Mouse (Mus musculus) forebrain, embryonic 16.5 days (tissue): ENCODE measurements around the gene Nxph4. TPM values are rescaled to one million over a fixed set of nuclear protein-coding genes. Genes with fewer than 3 reads are reported as not detected.
A peak's percentile ranks its signal among the peaks of the same experiment; 100 is the strongest.

Experiments used
- ATAC-seq: fragments of 200-750 bp; cut with Nextera tagmentation; 2 replicates; pipeline ENCODE4 v1.8.0; 2017; ENCODE audit warnings: mild to moderate bottlenecking, moderate library complexity
- H3K27ac ChIP-seq: fragments of 300-500 bp; sonication (generic); 2 replicates; pipeline ENCODE4 v1.5.1; 2014; ENCODE audit warnings: low read length, control low read depth
- H3K27me3 ChIP-seq: fragments of 300-500 bp; sonication (generic); replicated peaks from 2 replicates; pipeline ENCODE4 v1.6.1; 2014; ENCODE audit warnings: low read length; ENCODE audit not compliant: control insufficient read depth, insufficient read depth
- H3K36me3 ChIP-seq: fragments of 300-500 bp; sonication (generic); 2 replicates; pipeline ENCODE4 v1.6.1; 2014; ENCODE audit not compliant: control insufficient read depth, insufficient read depth
- H3K4me1 ChIP-seq: fragments of 300-500 bp; sonication (generic); replicated peaks from 2 replicates; pipeline ENCODE4 v1.6.1; 2014; ENCODE audit warnings: low read length; ENCODE audit not compliant: control insufficient read depth, insufficient read depth
- H3K4me2 ChIP-seq: fragments of 300-500 bp; sonication (generic); 2 replicates; pipeline ENCODE4 v1.6.1; 2014; ENCODE audit warnings: mild to moderate bottlenecking, low read length, control low read depth
- H3K4me3 ChIP-seq: fragments of 300-500 bp; sonication (generic); replicated peaks from 2 replicates; pipeline ENCODE4 v1.5.1; 2014; ENCODE audit warnings: mild to moderate bottlenecking, low read length, control low read depth
- H3K9ac ChIP-seq: fragments of 300-500 bp; sonication (generic); replicated peaks from 2 replicates; pipeline ENCODE4 v1.6.1; 2014; ENCODE audit warnings: low read depth, low read length, control low read depth
- H3K9me3 ChIP-seq: fragments of 300-500 bp; sonication (generic); 2 replicates; pipeline ENCODE4 v1.6.1; 2016; ENCODE audit warnings: low read length; ENCODE audit not compliant: control insufficient read depth
- WGBS: fragments of 180-500 bp; shearing (Covaris S2); extraction: QIAGEN DNeasy Blood & Tissue Kit; methylation state at CpG from one replicate; pipeline ENCODE4 v1.1.7; 2014; 5-methylcytosine and 5-hydroxymethylcytosine counted together
- polyA plus RNA-seq: library from polyadenylated mRNA; unstranded; fragments of >200 nt; fragmentation: Nextera tagmentation; extraction: Ambion mirVana; gene quantifications from 2 replicates; pipeline ENCODE4 v1.2.1, GENCODE M21; 2015

Nxph4 gene
- polyA plus RNA-seq, result 32.5 and 36.0 TPM in 2 replicates

DNA sequence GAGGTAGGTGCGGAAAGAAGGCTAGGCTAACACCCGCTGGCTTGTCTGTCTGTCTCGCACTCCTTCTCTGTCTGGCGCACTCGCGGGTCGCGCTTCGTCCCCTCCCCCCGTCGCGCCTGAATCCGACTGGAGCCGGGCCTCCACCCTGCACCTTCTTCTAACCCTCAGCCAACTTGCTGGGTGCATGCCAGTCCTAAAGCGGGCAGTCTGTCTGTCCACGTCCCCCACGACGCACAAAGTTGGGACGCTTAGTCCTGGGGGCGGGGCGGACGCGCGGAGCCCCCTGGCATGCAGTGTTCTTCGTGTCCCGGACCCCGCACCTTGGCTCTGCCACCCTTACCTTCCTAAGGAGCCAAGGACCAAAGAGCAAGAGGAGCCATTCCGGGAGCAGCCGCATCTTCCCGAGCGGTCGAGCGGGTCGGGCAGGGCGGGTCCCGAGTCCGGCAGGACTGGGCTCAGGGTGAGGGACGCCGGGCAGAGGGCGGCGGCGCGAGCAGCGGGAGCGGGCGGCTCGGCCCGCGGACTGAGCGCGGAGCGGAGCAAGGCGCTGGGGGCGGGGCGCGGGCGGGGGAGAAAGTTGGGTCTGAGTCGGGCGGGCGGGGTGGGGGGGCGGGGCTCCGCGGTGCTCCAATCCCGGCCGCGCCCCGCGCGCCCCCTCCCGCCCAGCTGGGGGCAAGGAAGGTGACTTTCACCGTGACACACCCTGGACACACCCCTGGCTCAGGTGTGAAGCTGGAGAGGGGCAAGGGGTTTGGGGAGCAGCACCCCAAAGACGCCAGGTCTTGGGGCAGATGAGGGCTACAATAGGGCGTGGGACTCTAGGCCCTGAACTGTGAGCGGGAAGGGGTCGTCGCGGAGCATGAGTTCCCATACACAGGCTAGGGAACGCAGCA is at the start of gene Nxph4:
Gene Nxph4, minus strand, starts transcription at position 524 of the 893 bp plus-strand sequence.
- under 1% methylated on average over 68 of the region's 78 CpGs for WGBS
- peak; percentile 11; the same call in 1 of the 2 replicates for ATAC-seq
- peak within 1 kb of the TSS; percentile 91 for H3K4me2 ChIP-seq
- peak within 1 kb of the TSS; percentile 62 for H3K4me3 ChIP-seq
- H3K9ac ChIP-seq, result peak within 1 kb of the TSS; percentile 61
- H3K27me3 ChIP-seq, result peaks cover 29% of the 10 kb centered on the region
- 0 out of 2 replicates have a peak within 1 kb of the TSS, but pooled peaks have one; percentile 26 for H3K27ac ChIP-seq
- H3K4me1 ChIP-seq, result peaks cover 46% of the 10 kb centered on the region
- H3K36me3 ChIP-seq, result peaks cover 6% of the 10 kb centered on the region; the same call in 1 of the 2 replicates
- H3K9me3 ChIP-seq, result no peaks in the 10 kb centered on the region

DNA sequence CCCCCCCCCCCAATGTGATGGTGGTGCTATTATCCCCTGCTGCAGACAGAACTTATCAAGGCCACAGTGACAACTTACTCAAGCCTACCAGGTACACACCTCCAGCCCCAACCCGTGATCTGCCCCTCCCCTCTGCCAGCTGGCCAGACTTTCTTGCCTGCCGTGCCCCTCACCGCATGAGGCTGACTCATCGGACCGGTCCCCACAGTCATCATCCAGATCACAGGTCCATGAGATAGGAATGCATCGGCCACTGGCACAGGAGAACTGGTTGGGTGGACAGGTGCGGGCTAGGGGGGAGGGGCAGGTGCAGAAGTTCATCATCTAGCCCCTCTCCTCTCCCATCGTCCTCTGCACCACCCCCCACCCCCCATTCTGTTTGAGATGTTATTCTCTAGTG is 49.3 kb upstream of the Nxph4 start:
- ATAC-seq, result no peak
- 90% methylated on average over 8 of the region's 8 CpGs for WGBS
- H3K9ac ChIP-seq, result no peak overlapping the region

DNA sequence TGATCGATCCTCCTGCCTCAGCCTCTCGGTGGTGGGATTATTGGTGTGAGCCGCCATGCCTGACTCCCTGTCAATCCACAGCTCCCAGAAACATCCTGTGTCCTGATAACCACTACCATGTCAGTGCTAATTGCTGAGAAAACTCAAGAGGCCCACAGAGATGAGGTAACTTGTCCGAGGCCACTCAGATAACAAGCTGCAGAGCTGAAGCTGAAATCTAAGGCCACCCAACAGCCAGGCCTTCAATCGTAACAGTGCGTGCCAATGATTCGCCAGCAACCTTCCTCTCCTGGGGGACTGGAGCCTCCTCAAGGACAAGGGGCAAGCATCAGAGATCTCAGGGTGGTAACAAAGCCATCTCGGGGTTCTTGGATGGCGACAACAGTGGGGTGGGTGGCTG is 46.9 kb upstream of the Nxph4 start:
- no peak overlapping the region for H3K4me3 ChIP-seq
- H3K4me2 ChIP-seq, result no peak overlapping the region
- no peak overlapping the region for H3K27ac ChIP-seq
- ATAC-seq, result no peak
- no peaks in the 10 kb centered on the region for H3K4me1 ChIP-seq
- no peaks in the 10 kb centered on the region for H3K27me3 ChIP-seq
- no peaks in the 10 kb centered on the region for H3K9me3 ChIP-seq
- WGBS, result 91% methylated on average over 9 of the region's 9 CpGs
- H3K36me3 ChIP-seq, result peaks cover 48% of the 10 kb centered on the region
- no peak overlapping the region for H3K9ac ChIP-seq

More for the DNA sequence above, 49.3 kb upstream of the Nxph4 start:
- Histone ChIP-seq H3K9me3 (no peaks in the 10 kb centered on the region), H3K27me3 (no peaks in the 10 kb centered on the region), H3K4me3 (no peak overlapping the region), H3K4me2 (no peak overlapping the region), H3K27ac (no peak overlapping the region), H3K4me1 (no peaks in the 10 kb centered on the region), H3K36me3 (peaks cover 49% of the 10 kb centered on the region)

DNA sequence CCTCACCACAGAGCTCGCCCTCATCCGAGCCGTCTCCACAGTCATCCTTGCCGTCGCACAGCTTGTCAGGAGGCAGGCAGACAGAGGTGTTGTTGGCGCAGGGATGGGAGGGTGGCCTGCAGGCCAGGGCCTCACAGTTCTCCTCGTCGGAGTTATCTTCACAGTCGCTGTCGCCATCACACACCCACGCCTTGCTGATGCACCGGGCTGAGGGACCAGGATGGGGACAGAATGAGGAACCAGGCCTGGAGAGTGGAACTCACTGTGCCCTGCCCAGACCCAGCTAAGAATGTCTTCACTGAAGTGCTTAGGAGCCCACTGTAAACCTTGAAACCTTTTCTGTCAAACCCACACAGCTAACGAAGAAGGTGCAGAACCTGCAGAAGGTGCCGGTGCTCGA is 43.6 kb upstream of the Nxph4 start:
- Histone ChIP-seq H3K27me3 (no peaks in the 10 kb centered on the region), H3K9ac (no peak overlapping the region), H3K4me1 (no peaks in the 10 kb centered on the region), H3K36me3 (peaks cover 53% of the 10 kb centered on the region), H3K4me3 (no peak overlapping the region), H3K9me3 (no peaks in the 10 kb centered on the region), H3K4me2 (no peak overlapping the region), H3K27ac (no peak overlapping the region)
- 93% methylated on average over 15 of the region's 15 CpGs for WGBS
- no peak for ATAC-seq

DNA sequence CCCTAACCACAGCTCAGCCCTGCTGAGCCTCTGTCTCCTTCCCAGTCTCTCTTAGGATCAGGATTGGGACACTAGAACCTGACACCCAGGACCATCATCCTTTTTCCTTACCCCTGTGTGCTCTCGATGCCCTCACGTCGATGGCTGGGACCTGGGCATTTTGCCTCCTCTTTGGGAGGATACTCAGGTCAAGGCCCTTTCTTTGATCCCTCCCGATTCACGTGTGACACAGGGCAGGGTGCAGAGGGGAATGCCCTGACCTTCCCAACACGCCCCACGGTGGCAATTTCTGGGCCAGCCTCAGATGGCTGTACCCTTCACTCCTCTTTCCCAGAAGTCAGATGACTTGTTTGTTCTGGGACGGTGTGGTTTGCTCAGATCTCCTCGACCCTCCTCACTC is 42.8 kb upstream of the Nxph4 start:
- Histone ChIP-seq H3K9ac (no peak overlapping the region), H3K27me3 (no peaks in the 10 kb centered on the region), H3K36me3 (peaks cover 48% of the 10 kb centered on the region), H3K4me1 (no peaks in the 10 kb centered on the region), H3K4me3 (no peak overlapping the region), H3K4me2 (no peak overlapping the region), H3K27ac (no peak overlapping the region), H3K9me3 (no peaks in the 10 kb centered on the region)
- ATAC-seq, result no peak
- WGBS, result 85% methylated on average over 9 of the region's 9 CpGs

DNA sequence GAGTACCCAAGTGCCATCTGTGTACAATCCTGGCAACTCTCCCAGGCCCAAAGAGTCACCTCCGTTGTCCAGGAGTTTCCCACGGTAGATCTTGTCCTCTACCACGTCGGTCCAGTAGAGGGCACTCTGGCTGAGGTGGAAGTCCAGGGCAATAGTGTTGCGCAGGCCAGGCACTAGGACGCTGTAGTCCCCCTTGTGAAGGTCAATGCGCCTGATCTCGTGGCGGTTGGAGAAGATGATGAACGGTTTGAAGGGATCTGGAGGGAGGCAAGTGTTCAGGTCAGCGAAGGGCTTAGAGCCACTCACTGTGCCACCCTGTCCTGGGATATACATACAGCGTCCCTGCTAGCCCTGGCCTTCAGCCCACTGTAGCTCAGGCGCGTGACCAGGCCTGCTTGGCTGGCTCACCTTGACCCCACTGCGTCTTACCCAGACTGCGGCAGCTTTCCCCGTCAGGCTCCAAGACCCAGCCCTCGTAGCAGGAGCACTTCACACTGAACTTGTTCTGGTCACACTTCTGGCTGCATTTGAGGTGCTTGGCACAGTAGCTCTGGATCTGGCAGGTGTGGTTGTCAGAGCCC is 42.1 kb upstream of the Nxph4 start:
- Histone ChIP-seq H3K4me1 (no peaks in the 10 kb centered on the region), H3K36me3 (peaks cover 46% of the 10 kb centered on the region), H3K27me3 (no peaks in the 10 kb centered on the region), H3K4me2 (no peak overlapping the region), H3K9ac (no peak overlapping the region), H3K4me3 (no peak overlapping the region), H3K9me3 (no peaks in the 10 kb centered on the region), H3K27ac (no peak overlapping the region)
- ATAC-seq, result no peak
- 68% methylated on average over 18 of the region's 18 CpGs for WGBS

DNA sequence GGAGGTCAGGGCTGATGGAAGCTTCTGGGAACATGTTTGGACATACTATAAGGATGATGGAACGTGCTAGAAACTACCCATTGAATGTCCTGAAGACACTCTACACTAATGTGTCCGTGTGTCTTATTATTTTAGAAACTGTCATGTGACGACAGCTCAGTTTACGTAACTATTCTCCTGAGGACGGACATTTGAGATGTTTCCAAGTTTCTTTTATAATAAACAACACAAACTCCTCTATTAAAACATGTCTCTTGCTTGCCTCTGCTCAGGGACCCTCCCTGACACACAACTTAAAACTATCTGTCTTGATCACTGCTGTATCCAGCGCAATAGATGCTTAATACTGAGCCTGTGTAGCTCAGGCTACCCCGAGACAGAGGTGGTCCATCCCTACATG is 41.4 kb upstream of the Nxph4 start:
- Histone ChIP-seq H3K27me3 (no peaks in the 10 kb centered on the region), H3K4me2 (no peak overlapping the region), H3K9ac (no peak overlapping the region), H3K9me3 (no peaks in the 10 kb centered on the region), H3K4me3 (no peak overlapping the region), H3K36me3 (peaks cover 49% of the 10 kb centered on the region), H3K4me1 (no peaks in the 10 kb centered on the region), H3K27ac (no peak overlapping the region)
- ATAC-seq, result no peak
- 93% methylated on average over 7 of the region's 7 CpGs for WGBS

DNA sequence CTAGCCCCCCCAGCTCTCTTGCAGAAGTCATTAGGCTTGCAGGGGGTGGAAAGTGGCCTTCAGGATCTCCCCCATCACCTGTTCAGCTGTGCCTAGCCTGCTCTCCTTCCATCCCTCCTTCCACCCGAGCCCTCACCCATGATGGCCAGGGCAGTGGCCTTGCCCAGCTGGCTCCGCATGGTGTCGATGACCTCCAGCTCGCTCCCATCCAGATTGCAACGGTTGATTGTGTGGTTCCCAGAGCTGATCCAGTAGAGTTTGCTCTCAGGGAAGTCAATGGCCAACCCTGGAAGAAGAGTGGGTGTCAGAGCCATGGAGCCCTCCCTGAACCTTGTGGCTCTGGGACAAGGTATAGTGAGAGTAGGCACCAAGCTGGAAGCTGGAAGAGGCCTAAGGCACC is 37.9 kb upstream of the Nxph4 start:
- 93% methylated on average over 5 of the region's 5 CpGs for WGBS
- H3K9ac ChIP-seq, result no peak overlapping the region
- peaks cover 48% of the 10 kb centered on the region for H3K36me3 ChIP-seq
- no peak overlapping the region for H3K4me2 ChIP-seq
- no peak overlapping the region for H3K27ac ChIP-seq
- no peak overlapping the region for H3K4me3 ChIP-seq
- ATAC-seq, result no peak
- H3K9me3 ChIP-seq, result no peaks in the 10 kb centered on the region
- no peaks in the 10 kb centered on the region for H3K4me1 ChIP-seq
- H3K27me3 ChIP-seq, result no peaks in the 10 kb centered on the region

DNA sequence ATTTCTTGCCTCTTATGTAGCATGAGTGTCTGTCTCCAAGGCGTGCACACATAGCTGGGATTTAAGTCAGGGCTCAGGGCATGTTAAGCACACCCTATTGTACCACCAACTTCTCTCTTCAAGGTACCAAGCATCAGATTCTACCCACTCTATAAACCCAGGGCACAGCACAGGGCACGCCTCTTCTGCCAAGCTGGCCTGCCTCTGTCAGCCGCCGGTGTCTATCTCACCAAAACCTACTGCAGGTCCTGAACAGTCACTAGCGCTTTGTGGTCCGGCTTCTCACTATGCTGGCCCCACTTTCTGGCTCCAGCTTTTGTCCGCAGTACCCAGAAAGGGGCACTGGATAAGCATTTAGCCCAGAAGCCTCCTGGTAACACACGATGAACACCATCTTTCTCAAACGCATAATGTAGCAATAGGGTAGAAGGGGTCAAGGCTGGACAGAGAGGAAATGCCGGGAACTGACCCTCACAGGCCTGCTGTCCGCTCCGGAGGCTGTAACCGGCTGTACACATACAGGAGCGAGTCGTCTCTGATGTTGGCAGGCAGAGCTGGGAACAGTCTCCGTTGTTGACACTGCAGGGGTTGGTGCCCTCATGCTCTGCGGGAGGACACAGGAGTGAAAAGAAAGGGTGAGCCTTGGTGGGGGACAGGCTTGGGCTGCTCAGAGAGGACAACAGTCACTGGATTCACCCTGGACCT is 36.7 kb upstream of the Nxph4 start:
- WGBS, result 90% methylated on average over 17 of the region's 17 CpGs
- Histone ChIP-seq H3K9ac (no peak overlapping the region), H3K4me2 (no peak overlapping the region), H3K27ac (no peak overlapping the region), H3K9me3 (no peaks in the 10 kb centered on the region), H3K4me1 (no peaks in the 10 kb centered on the region), H3K27me3 (no peaks in the 10 kb centered on the region), H3K36me3 (peaks cover 49% of the 10 kb centered on the region), H3K4me3 (no peak overlapping the region)
- no peak for ATAC-seq
